Mouse (Mus musculus): Measurements from ENCODE around the gene Slc39a8.

Slc39a8 gene

GRCm38 (mm10) chr3:135851607-135852006 lies 26.5 kb downstream of the Slc39a8 start:
- no peak for DNase-seq

GRCm38 (mm10) chr3:135853604-135854297 lies 28.7 kb downstream of the Slc39a8 start:
- no peak for DNase-seq

DNA sequence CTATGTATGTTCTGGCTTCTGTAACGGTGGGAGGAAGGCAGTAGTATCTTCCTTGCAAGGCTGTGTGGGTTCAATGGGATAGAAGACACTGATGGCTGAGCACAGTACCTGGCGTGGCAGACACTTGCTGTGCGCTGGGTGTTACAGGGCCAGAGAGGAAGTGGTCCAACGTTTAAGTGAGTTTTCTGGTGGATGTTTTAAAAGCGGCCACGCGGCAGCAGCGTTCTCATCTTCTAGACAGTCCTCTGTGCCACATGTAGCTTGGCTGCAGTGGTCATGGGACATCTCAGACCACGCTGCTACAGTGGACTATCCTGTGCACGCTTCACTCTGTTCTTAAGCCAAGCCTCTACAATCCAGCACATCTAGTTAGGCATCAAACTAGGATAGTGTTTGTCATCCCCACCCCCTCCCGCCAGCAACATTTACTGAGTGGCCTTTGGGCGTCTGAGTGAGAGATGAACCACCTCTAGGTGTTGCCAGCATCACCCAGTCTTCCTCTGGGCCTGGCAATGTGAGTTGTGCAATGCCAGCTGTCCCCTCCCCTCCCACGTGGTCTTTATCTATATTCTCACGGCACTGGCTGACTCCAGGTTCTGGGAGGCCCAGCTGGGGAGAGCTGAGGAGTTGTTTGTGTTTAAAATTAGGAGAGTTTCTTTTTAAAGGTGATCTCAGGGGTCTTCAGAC lies 29.4 kb downstream of the Slc39a8 start:
- no peak for DNase-seq

DNA sequence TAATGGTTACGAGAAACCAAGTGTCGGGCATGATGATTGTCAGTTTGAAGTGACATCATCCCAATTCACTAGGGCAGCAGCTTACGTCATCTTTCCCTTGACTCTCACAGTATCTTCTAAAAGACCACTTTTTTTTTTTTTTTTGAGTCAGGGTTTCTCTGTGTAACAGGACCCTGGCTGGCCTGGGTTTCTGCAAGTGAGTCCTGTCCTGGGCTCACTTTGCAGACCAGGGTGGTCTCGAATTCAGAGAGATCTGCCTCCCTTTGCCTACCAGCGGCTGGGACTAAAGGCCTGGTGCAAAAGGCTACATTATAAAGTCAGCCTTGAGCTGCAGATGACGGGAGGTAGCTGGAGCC lies 29.9 kb downstream of the Slc39a8 start:
- no peak for DNase-seq

DNA sequence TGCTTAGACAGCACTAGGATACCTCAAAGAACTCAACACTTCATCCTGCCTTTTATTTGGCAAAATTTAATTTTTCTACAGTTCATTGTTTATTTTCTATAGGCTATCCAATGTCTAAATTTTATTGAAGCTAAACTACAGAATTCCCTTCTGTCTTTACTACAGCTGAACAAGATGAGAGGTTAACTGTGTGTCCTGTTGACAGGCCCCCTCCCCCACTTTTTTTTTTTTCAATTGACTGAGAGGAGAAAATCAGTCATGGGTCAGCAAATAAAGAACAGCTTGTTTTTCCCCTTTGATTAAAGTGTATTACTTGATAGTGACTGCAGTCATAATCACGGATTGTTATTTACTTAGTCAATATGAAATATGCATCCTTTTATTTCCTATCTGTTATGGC lies 31.2 kb downstream of the Slc39a8 start:
- DNase-seq = no peak

DNA sequence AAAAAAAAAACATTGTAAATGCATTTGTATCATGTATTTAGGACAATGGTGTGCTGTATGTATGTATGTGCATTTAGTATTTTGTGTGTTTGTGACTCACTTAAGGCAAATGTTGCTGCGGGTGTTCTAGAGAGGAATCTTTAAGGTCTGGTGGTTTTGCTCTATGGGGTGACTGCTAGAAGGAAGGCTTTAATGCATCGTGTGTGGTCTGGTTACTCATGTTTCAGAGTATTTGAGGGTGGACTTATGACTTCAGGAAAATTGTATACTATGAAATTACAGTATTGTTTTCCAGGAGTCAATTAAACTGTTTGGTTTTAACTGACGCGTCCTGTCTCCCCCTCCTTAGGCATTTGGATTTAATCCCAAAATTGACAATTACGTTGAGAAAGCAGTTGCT lies 32.1 kb downstream of the Slc39a8 start:
- no peak for DNase-seq

DNA sequence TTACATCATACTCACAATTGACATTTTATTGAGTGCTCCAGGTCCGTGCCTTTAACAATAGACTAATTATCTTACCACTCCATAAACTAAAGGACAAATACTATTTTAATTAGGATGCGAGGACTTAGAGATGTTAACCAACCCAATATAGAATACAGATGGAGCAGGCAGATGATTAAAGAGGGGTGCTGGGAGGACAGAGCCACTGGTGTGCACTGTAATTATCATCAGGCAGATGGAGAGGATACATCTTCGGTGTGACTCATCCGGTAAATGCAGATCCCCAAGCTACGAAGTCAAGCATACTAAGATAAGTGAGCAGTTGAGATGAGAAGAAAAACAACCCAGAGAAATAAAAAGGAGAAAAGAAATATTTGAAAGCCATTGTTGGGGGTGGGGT lies 34.4 kb downstream of the Slc39a8 start:
- DNase-seq = no peak

DNA sequence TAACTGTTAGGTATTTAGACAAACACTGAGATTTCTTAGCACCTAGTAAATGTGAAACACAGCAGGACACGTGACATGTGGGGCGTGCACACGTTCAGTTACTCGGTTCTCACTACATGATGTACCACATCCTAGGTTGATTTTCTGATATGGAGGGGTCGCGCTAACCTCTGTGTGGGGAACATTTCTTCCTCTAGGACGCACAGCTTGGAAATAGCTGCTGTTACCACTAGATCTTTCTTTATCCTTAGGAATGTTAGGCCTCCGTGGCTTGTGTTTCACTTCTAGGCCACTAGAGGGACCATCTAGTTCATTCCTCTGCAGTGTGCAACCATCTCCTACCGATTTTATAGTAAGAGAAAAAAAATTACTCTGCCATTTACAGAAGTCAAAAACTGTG lies 37.7 kb downstream of the Slc39a8 start:
- DNase-seq = peak; percentile 27

GRCm38 (mm10) chr3:135869041-135869440 lies 44.0 kb downstream of the Slc39a8 start:
- no peak for DNase-seq

GRCm38 (mm10) chr3:135872325-135872724 lies 47.2 kb downstream of the Slc39a8 start:
- no peak for DNase-seq

- DNase-seq = no peak
Measured at GRCm38 (mm10) chr3:135873596-135873995, 48.5 kb downstream of the Slc39a8 start.

DNA sequence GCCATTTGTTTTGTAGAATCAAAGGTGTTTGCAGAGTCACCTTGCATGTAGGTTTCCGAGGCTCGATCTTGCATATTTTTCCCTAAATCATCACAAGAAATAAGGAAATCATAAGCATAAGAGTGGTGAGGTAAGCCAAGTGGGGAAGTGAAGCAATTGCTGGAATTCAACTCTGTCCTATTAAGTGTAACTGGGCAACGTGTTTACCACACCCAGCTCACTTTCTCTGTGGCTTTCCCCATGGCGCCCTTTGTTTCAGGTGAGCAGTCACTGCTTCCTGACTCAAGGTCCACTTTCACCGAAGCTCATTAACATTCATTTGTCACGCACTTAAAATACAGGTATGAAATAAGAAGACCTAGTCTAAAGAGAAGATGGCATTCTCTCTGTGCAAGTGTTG lies 53.0 kb downstream of the Slc39a8 start:
- no peak for DNase-seq

DNA sequence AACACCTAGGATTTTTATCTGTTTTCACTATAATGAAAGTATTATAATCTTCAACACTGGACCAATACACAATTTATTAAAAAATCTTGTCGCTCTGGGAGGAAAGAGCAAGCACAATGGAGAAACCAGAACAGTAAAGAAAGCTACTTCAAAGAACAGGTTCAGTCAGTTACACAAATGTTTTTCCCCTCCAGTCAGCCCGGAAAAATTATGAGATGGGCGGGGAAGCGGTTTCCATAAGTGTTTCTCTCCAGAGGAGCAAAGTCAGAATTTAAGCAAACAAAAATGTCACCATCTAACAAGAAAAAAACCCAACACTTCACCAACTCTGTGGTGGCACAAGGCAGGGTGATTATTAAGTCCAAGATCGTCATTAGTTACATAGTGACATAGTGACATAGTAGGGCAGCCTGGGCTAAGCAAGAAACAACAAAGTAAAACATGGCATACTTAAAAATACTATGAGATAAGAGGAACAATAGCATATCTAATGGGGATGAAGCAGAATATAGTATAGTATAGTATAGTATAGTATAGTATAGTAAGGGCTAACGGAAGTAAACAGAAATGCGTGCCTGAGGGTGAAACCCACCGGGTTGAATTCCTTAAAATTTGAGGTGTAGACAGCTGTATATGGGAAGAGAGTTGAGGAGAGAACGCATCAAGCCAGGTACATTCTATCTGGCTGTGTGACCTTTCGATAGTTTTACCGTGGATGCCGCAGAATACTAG lies 61.0 kb downstream of the Slc39a8 start:
- DNase-seq = no peak

DNA sequence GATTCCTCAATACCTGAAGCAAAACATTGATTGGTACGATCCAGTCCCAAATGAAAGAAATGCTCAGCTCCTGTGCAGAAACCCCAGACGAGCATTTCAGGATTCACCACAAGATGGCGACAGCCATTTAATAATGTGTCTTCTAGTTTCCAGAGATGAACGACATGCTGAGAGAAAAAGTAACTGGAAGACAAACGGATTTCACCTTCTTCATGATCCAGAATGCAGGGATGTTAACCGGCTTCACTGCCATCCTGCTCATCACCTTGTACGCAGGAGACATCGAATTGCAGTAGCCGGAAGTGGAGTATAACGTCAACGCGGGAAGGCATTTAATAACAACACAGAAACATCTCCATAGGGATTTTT lies 61.6 kb downstream of the Slc39a8 start:
- DNase-seq = peak; percentile 81

- no peak for DNase-seq
Measured at GRCm38 (mm10) chr3:135887033-135887855, 62.2 kb downstream of the Slc39a8 start.

GRCm38 (mm10) chr3:135887856-135888155 lies 62.7 kb downstream of the Slc39a8 start:
- DNase-seq = no peak

DNA sequence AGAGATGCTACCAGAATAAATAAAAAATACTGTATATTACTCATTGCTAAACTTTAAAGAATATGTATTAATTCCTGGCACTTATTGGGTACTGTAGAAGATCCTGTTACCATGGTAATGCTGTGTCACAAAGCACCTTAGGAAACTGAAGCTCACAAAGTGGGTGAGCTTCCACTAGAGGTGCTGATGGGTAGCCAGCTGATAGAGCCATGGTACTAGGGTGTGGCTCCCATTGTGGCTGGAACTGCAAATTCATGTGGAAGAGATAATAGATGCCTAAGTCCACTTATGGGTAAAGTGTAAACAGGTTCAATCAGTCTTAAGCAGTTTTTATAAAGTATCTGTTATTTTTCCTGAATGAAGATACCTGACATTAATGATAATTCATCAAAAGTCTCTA lies 64.3 kb downstream of the Slc39a8 start:
- DNase-seq = no peak

GRCm38 (mm10) chr3:135903366-135903765 lies 78.3 kb downstream of the Slc39a8 start:
- DNase-seq = no peak

- no peak for DNase-seq
Measured at GRCm38 (mm10) chr3:135904881-135905280, 79.8 kb downstream of the Slc39a8 start.

- DNase-seq = no peak
Measured at GRCm38 (mm10) chr3:135905729-135906128, 80.7 kb downstream of the Slc39a8 start.

GRCm38 (mm10) chr3:135907028-135907427 lies 81.9 kb downstream of the Slc39a8 start:
- no peak for DNase-seq

GRCm38 (mm10) chr3:135915941-135916340 lies 90.9 kb downstream of the Slc39a8 start:
- DNase-seq = no peak

- no peak for DNase-seq
Measured at GRCm38 (mm10) chr3:135918566-135919180, 93.6 kb downstream of the Slc39a8 start.
